Mouse (Mus musculus): ENCODE measurements around the gene Stip1. TPM values are rescaled to one million over a fixed set of nuclear protein-coding genes. Genes with fewer than 3 reads are reported as not detected.
"Not testable (repeated sequence)": the region's sequence is repeated elsewhere in the genome, so short reads cannot be mapped to it uniquely, and the experiment has no call there.

The Stip1 gene
- polyA plus RNA-seq, 1 experiment from 2014 or later, result 207 TPM

GRCm38 (mm10) chr19:7056248-7057087 is 16.7 kb upstream of the Stip1 start, which contains the start of gene Macrod1:
Gene Macrod1, plus strand, starts transcription at chr19:7056810.
- Histone ChIP-seq H3K4me2 (ENCODE audit: low read depth, low read length) (peak within 1 kb of the TSS; percentile 99), H3K36me3 (ENCODE audit: control insufficient read depth, insufficient read depth, low read length) (no peaks in the 10 kb centered on the region), H3K27ac (ENCODE audit: low read depth, low read length) (no peak within 1 kb of the TSS), H3K27me3 (ENCODE audit: control insufficient read depth, insufficient read depth, low read length) (0 out of 2 replicates have a peak, but pooled peaks cover 8% of the 10 kb centered on the region), H3K9me3 (ENCODE audit: control insufficient read depth, low read length) (no peaks in the 10 kb centered on the region), H3K4me1 (ENCODE audit: control insufficient read depth, insufficient read depth, low read length) (peaks cover 11% of the 10 kb centered on the region; the same call in 1 of the 2 replicates), H3K4me3 (ENCODE audit: low read depth, low read length) (peak within 1 kb of the TSS; percentile 65), H3K9ac (replicated peaks; ENCODE audit: low read depth, low read length) (peak within 1 kb of the TSS; percentile 54)
- ATAC-seq (ENCODE audit: low read depth), result peak; percentile 89
- 2% methylated on average over 69 of the region's 72 CpGs for WGBS

GRCm38 (mm10) chr19:7055173-7055572 is 15.4 kb upstream of the Stip1 start:
- Histone ChIP-seq H3K36me3 (ENCODE audit: control insufficient read depth, insufficient read depth, low read length) (no peaks in the 10 kb centered on the region), H3K4me3 (ENCODE audit: low read depth, low read length) (no peak overlapping the region), H3K4me2 (ENCODE audit: low read depth, low read length) (no peak overlapping the region), H3K27me3 (ENCODE audit: control insufficient read depth, insufficient read depth, low read length) (0 out of 2 replicates have a peak, but pooled peaks cover 8% of the 10 kb centered on the region), H3K9me3 (ENCODE audit: control insufficient read depth, low read length) (no peaks in the 10 kb centered on the region), H3K9ac (replicated peaks; ENCODE audit: low read depth, low read length) (no peak overlapping the region), H3K27ac (ENCODE audit: low read depth, low read length) (no peak overlapping the region), H3K4me1 (ENCODE audit: control insufficient read depth, insufficient read depth, low read length) (peaks cover 11% of the 10 kb centered on the region; the same call in 1 of the 2 replicates)
- 52% methylated on average over 3 of the region's 3 CpGs for WGBS
- no peak for ATAC-seq (ENCODE audit: low read depth)

- Histone ChIP-seq H3K4me1 (ENCODE audit: control insufficient read depth, insufficient read depth, low read length) (peaks cover 11% of the 10 kb centered on the region; the same call in 1 of the 2 replicates), H3K9ac (replicated peaks; ENCODE audit: low read depth, low read length) (no peak overlapping the region)
- WGBS, result 54% methylated on average over 10 of the region's 10 CpGs
Measured at GRCm38 (mm10) chr19:7054772-7055171, 15.0 kb upstream of the Stip1 start.

GRCm38 (mm10) chr19:7053382-7053781 is 13.6 kb upstream of the Stip1 start:
- not testable (repeated sequence) for H3K9ac ChIP-seq (replicated peaks; ENCODE audit: low read depth, low read length); ATAC-seq (ENCODE audit: low read depth); H3K36me3 ChIP-seq (ENCODE audit: control insufficient read depth, insufficient read depth, low read length); H3K27ac ChIP-seq (ENCODE audit: low read depth, low read length); H3K9me3 ChIP-seq (ENCODE audit: control insufficient read depth, low read length); H3K27me3 ChIP-seq (ENCODE audit: control insufficient read depth, insufficient read depth, low read length); H3K4me2 ChIP-seq (ENCODE audit: low read depth, low read length); H3K4me3 ChIP-seq (ENCODE audit: low read depth, low read length)
- WGBS, result 77% methylated on average over 4 of the region's 4 CpGs
- H3K4me1 ChIP-seq (ENCODE audit: control insufficient read depth, insufficient read depth, low read length), result peaks cover 11% of the 10 kb centered on the region; the same call in 1 of the 2 replicates

More at GRCm38 (mm10) chr19:7054772-7055171, 15.0 kb upstream of the Stip1 start:
- no peak overlapping the region for H3K4me3 ChIP-seq (ENCODE audit: low read depth, low read length)
- no peak for ATAC-seq (ENCODE audit: low read depth)
- no peaks in the 10 kb centered on the region for H3K9me3 ChIP-seq (ENCODE audit: control insufficient read depth, low read length)
- no peak overlapping the region for H3K27ac ChIP-seq (ENCODE audit: low read depth, low read length)
- 0 out of 2 replicates have a peak, but pooled peaks cover 8% of the 10 kb centered on the region for H3K27me3 ChIP-seq (ENCODE audit: control insufficient read depth, insufficient read depth, low read length)
- no peaks in the 10 kb centered on the region for H3K36me3 ChIP-seq (ENCODE audit: control insufficient read depth, insufficient read depth, low read length)
- H3K4me2 ChIP-seq (ENCODE audit: low read depth, low read length), result no peak overlapping the region

GRCm38 (mm10) chr19:7044706-7045105 is 4.9 kb upstream of the Stip1 start:
- Histone ChIP-seq H3K4me1 (ENCODE audit: control insufficient read depth, insufficient read depth, low read length) (0 out of 2 replicates have a peak, but pooled peaks cover 4% of the 10 kb centered on the region), H3K4me3 (ENCODE audit: low read depth, low read length) (no peak overlapping the region), H3K9me3 (ENCODE audit: control insufficient read depth, low read length) (no peaks in the 10 kb centered on the region), H3K27ac (ENCODE audit: low read depth, low read length) (no peak overlapping the region), H3K27me3 (ENCODE audit: control insufficient read depth, insufficient read depth, low read length) (no peaks in the 10 kb centered on the region), H3K9ac (replicated peaks; ENCODE audit: low read depth, low read length) (no peak overlapping the region), H3K36me3 (ENCODE audit: control insufficient read depth, insufficient read depth, low read length) (no peaks in the 10 kb centered on the region), H3K4me2 (ENCODE audit: low read depth, low read length) (no peak overlapping the region)
- 14% methylated on average over 4 of the region's 4 CpGs for WGBS
- no peak for ATAC-seq (ENCODE audit: low read depth)

DNA sequence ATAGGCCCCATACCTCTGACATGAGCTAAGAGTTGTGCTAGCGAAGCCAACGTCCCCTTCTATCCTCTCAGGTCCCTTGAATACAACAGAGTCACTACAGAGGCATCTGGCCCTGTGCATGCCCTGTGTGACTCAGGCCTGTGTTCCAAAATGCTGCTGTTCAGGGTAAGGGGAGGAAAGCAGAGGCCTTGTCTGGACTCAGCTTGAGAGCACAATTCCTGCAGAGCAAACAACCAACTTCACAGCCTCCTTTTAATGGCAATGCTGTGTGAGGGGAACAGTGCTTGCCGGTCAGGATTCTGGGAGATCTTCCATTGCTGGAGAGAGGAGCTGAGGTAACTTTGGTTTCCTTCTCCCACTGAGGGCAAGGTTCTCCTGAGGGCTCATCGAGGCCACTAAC is 4.5 kb upstream of the Stip1 start:
- H3K27ac ChIP-seq (ENCODE audit: low read depth, low read length), result no peak overlapping the region
- H3K27me3 ChIP-seq (ENCODE audit: control insufficient read depth, insufficient read depth, low read length), result no peaks in the 10 kb centered on the region
- no peak overlapping the region for H3K4me2 ChIP-seq (ENCODE audit: low read depth, low read length)
- H3K9ac ChIP-seq (replicated peaks; ENCODE audit: low read depth, low read length), result no peak overlapping the region
- 41% methylated on average over 4 of the region's 4 CpGs for WGBS
- H3K9me3 ChIP-seq (ENCODE audit: control insufficient read depth, low read length), result no peaks in the 10 kb centered on the region
- H3K4me3 ChIP-seq (ENCODE audit: low read depth, low read length), result no peak overlapping the region
- no peaks in the 10 kb centered on the region for H3K36me3 ChIP-seq (ENCODE audit: control insufficient read depth, insufficient read depth, low read length)
- no peak for ATAC-seq (ENCODE audit: low read depth)
- H3K4me1 ChIP-seq (ENCODE audit: control insufficient read depth, insufficient read depth, low read length), result 0 out of 2 replicates have a peak, but pooled peaks cover 4% of the 10 kb centered on the region

- no peaks in the 10 kb centered on the region for H3K9me3 ChIP-seq (ENCODE audit: control insufficient read depth, low read length)
- peak overlapping the region; percentile 84 for H3K27ac ChIP-seq (ENCODE audit: low read depth, low read length)
- no peaks in the 10 kb centered on the region for H3K36me3 ChIP-seq (ENCODE audit: control insufficient read depth, insufficient read depth, low read length)
- no peak overlapping the region for H3K4me3 ChIP-seq (ENCODE audit: low read depth, low read length)
- ATAC-seq (ENCODE audit: low read depth), result no peak
- 94% methylated on average over 2 of the region's 2 CpGs for WGBS
- H3K4me2 ChIP-seq (ENCODE audit: low read depth, low read length), result no peak overlapping the region; the same call in 1 of the 2 replicates
- H3K9ac ChIP-seq (replicated peaks; ENCODE audit: low read depth, low read length), result no peak overlapping the region
- no peaks in the 10 kb centered on the region for H3K27me3 ChIP-seq (ENCODE audit: control insufficient read depth, insufficient read depth, low read length)
- peaks cover 22% of the 10 kb centered on the region for H3K4me1 ChIP-seq (ENCODE audit: control insufficient read depth, insufficient read depth, low read length)
Measured at GRCm38 (mm10) chr19:7041171-7041570, 1.4 kb upstream of the Stip1 start.

- Histone ChIP-seq H3K36me3 (ENCODE audit: control insufficient read depth, insufficient read depth, low read length) (no peaks in the 10 kb centered on the region), H3K4me3 (ENCODE audit: low read depth, low read length) (peak overlapping the region; percentile 38)
- ATAC-seq (ENCODE audit: low read depth), result no peak
Measured at GRCm38 (mm10) chr19:7040637-7041130, 917 bp upstream of the Stip1 start.

More at GRCm38 (mm10) chr19:7040637-7041130, 917 bp upstream of the Stip1 start:
- peak overlapping the region; percentile 84 for H3K27ac ChIP-seq (ENCODE audit: low read depth, low read length)
- no peaks in the 10 kb centered on the region for H3K27me3 ChIP-seq (ENCODE audit: control insufficient read depth, insufficient read depth, low read length)
- H3K4me2 ChIP-seq (ENCODE audit: low read depth, low read length), result peak overlapping the region; percentile 66
- peak overlapping the region; percentile 44 for H3K9ac ChIP-seq (replicated peaks; ENCODE audit: low read depth, low read length)
- no peaks in the 10 kb centered on the region for H3K9me3 ChIP-seq (ENCODE audit: control insufficient read depth, low read length)
- H3K4me1 ChIP-seq (ENCODE audit: control insufficient read depth, insufficient read depth, low read length), result peaks cover 22% of the 10 kb centered on the region
- 26% methylated on average over 13 of the region's 13 CpGs for WGBS

All from neural tube, embryonic 14.5 days (tissue).